Mouse (Mus musculus) brain, embryonic 18.5 days (tissue): ENCODE results near the gene Papola.
A peak's percentile ranks its signal among the peaks of the same experiment; 100 is the strongest.

Experiments used
- DNase-seq: peaks from one replicate; pipeline ENCODE4 v3.0.0-alpha.2; 2012; ENCODE audit warnings: low read depth, low spot score

Papola gene

GRCm38 (mm10) chr12:105784196-105784999 lies at the start of gene Papola:
TSS of gene Papola (plus strand) at chr12:105784694.
- DNase-seq: peak; percentile 88

DNA sequence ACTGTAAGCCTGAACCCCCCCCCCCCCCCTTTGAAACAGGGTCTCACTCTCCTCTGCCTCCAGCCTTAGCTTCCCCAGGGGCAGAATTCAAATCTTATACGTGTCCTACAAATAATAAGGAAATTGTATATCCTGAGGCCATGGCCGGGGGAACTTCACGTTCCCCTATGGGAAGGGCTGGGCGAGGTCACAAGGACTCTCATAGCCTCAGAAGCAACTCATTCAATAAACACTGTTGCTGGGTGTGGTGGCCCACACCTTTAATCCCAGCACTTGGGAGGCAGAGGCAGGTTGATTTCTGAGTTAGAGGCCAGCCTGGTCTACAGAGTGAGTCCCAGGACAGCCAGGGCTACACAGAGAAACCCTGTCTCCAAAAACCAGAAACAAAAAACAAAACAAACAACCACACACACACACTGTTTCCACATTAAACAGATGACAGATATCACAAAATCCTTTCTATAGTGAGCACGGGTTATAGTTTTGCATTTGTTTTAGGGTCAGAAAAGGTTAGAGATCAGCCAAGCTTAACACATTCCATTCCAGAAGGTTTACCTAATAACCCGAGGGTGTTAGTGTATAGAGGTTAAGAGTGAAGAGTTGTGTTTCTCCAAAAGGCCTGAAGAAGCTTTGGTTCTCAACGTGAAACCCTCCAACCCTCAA lies 49.1 kb upstream of the Papola start:
- no peak for DNase-seq

DNA sequence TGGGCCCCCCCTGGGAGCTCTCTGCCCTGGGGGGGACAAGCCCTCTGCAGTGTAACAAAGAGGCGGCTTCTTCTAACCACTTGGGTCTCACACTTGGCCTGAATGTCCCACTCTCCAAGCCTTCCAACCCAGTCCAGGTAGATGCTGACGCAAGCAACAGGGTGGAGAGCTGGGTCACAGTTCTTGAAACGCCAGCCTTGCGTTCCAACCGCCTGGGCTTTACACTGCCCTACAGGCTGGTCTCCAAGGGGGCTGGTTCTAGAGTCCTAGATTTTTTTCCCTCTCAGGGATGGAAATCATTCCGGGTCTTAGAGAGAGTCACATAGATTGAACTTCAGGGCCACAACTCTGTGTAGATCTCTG lies 48.6 kb upstream of the Papola start:
- no peak for DNase-seq

DNA sequence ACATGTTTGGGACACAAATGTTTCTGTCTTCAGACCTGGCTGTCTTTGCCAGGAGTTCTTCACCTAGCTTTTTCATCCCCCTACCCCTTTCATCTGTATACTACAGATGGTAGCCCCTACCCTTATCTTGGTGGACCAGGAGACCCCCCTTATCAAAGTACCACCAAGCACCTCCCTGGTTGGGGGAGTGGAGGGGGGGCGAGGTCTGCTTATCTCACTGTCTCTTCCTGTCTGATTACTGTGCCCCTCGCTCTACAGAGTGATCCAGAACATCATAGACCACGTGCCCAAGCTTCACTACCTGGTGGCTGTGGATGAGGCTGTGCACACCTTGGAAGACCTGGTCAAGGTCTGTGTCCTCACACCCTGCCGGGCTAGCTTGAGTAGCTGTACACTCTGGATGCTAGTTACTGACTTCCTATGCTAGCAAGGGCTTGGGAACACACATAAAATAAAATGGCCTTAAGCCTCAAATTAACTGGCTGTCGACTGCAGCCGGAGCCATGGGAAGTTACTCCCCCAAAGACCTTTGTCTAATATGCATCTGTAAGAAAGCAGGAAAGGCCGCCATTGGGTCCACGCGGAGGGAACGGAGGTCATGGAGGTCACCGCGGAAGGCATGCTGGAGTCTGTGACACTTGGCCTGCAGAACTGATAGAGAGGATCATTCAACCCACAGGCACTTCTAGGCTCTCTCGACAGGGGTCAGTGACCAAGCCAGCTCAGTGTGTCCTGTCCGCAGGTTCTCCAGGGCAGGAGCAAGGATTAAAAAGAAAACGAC lies 46.0 kb upstream of the Papola start:
- DNase-seq: no peak

DNA sequence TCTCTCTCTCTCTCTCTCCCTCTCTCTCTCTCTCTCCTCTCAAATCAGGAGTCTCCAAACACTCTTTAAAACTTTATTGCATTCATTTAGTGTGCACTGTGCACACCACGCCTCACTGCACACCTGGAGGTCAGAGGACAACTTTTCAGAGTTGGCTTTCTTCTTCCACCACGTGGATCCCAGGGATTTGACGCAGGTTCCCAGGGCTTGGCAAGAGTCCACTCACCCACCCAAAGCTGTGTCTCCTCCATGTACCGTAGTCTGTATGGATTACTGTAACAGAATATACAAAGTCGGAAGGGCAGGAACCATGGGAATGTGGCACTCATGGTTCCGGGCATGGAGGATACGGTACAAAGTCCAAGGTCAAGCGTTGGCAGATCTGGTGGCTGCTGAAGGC lies 44.8 kb upstream of the Papola start:
- DNase-seq: no peak

- DNase-seq: no peak
Measured at GRCm38 (mm10) chr12:105748114-105748513, 36.4 kb upstream of the Papola start.

DNA sequence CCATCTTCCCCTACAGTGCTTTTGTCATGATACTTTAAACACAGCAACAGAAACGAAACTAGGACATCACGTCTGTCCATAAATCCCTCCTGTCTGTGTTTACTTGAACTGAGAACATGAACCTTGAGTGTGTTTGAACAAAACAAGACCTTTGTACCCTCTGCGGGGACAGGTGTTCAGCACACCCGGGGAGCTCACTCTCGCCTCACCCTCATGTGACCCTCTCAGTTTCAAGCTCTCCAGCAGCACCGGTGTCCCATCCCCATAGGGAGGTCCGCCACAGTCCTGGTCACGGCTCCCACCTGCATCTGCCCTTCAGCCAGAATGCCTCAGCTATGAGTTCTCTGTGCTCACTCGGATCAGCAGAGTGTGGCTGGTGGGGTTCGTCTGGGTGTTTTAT lies 30.7 kb upstream of the Papola start:
- DNase-seq: no peak

DNA sequence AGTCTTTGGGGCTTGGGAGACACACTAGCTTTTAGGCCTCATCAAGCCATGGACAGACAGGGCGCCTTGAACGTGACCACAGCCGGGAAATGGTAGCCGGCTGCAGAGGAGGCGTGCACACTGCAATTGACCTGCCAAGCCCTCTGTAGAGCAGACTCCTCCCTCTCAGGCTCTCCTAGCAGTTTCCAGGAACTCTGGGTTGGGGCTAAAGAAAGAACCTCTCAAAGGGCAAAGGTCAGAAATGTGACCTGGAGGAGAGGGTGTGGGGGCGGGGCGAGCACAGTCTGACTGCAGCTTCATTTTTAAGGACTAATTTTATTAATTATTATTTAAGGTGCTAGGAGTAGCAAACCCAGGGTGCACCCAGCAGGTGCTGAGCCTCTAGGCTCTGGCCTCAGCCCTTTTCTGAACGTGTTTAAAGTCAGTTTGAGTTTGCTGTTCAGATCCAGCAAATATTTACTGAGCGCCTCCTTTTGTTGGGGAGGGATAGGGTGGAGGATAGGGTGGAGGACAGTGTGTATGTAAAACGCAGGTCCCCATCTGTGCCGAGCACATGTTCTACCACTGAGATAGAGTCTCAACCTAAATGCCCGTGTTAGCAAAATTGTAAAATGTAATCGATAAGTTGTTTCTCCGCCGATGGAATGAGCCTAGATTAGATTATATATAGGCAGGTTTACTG lies 26.5 kb upstream of the Papola start:
- DNase-seq: no peak

GRCm38 (mm10) chr12:105758911-105759310 lies 25.6 kb upstream of the Papola start:
- DNase-seq: no peak

DNA sequence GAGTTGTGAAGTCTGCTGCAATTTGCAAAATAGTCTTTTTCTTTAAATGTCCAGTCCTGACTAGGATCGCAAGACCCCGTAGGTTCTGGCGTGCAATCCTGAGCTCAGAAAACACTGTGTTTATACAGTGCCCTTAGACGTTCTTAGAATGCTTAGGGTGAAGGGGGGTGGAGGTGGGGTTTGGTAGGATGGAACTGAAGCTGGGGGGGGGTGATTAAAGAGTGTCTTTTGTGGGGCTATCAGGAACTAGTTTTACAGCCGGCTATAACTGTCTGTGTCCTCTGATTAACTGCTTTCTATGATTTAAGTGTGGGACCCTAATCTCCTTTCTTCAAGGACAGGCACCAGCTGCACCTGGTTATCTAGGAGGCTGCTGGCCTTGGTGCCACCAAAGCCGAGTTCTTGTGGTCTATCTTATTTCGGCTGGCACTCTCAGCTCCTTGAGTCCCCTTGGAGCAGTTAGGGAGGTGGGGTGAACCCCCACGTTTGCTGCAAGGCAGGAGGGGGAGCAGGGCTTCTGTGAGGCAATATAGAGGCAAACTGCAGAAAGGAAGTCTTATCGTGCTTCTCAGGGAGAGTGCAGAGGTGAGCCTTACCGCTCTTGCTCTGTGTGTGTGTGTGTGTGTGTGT lies 24.5 kb upstream of the Papola start:
- no peak for DNase-seq

DNA sequence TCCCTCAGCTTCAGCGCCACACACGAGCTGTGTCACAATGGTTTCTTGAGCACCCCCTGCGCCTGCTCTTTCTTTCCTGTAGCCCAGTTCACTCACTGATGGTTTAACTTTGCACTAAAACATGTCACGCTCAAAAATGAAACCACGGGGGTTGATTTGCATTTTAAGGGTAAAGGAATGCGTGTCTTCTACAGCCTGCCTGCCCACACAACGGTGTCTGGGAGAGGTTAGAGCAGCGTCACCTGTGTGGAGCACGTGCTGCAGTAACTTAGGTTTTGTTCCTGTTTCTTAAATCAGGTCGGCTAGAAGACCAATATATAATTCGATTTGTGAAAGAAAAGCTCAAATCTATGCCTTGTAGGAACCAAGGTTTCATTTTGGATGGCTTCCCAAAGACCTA lies 23.3 kb upstream of the Papola start:
- DNase-seq: no peak

DNA sequence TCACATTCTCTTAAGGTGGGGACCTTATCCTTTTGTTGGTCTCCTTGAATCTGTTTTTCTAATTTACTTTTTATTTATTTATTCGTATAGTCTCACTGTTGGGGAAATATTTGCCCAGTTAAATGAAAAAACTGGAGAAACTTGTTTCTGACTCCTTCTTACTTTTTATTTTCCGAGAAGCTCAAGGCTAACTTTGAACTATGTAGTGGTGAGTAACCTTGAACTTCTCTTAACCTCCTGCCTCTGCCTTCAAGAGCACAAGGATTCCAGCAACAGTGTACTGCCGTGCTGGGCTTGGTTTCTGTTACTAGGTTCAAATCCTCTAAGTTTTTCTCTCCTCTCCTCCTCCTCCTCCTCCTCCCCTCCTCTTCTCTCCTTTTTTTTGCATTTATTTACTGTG lies 22.9 kb upstream of the Papola start:
- no peak for DNase-seq

DNA sequence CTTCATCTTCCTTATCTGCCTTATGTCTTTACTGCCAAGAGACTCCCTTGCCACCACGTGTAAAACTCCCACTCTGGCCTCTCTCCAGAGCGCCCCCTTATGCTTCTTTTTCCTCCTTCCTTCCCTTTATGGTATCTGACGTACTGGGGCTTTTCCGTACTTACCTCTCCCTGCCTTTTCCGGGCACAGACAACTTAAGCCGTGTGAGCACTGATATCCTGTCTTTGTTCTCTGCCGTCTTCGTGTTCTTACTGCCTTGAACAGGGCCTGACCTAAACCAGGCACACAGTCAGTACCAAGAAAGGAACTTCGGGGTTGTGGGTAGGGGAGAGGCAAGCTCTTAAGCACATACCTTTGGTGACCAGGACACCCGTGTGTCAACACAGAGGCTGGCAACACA lies 14.8 kb upstream of the Papola start:
- no peak for DNase-seq

DNA sequence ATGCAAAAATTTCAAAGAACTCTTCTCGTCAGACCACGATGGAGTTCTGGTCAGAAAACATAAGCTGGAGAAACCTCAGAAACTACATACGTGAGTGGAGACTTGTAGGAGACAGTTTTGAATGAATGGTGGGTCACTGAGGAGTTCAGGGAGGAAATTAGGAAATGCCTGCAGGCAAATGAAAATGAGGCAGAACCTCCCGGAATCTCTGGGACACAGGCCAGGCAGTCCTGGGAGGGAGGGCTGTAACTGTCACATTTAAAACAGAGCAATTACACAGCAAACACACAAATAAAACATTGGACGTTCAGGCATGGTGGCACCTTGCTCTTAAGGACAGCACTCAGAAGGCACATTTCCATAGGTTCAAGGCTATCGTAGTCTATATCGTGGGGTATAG lies 9.6 kb upstream of the Papola start:
- DNase-seq: no peak

GRCm38 (mm10) chr12:105777651-105778050 lies 6.8 kb upstream of the Papola start:
- DNase-seq: no peak

- no peak for DNase-seq
Measured at GRCm38 (mm10) chr12:105785000-105785774, 693 bp downstream of the Papola start.

- DNase-seq: no peak
Measured at GRCm38 (mm10) chr12:105786113-105786512, 1.6 kb downstream of the Papola start.

DNA sequence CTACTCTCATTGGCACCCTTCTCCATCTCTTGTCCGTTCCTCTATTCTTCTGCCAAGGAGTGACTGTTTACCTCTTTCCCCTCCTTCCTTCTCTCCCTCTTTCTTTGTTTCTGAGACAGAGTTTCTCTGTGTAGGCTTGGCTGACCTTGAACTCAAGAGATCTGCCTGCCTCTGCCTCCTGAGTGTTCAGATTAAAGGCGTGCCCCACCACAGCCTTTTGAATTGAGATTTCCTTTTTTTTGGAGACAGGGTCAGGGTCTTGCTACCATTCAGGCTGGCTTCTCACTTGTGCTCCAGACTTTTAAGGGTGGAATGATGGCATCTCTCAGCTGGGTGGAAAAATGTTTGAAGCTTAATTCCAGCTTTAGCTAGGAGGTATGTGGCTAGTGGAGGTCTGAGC lies 3.1 kb downstream of the Papola start:
- no peak for DNase-seq

DNA sequence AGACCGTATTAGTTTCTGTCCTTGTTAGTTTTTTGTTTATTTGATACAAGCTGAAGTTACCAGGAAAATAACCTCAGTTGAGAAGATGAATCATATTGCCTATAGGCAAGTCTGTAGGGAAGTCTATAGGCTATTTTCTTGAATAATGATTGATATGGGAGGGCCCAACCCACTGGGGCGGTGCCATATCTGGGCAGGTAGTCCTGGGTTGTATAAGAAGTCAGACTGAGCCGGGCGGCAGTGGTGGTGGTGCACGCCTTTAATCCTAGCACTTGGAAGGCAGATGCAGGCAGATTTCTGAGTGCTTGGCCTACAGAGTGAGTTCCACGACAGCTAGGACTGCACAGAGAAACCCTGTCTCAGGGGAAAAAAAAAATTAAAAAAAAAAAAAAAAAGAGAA lies 5.4 kb downstream of the Papola start:
- DNase-seq: no peak

DNA sequence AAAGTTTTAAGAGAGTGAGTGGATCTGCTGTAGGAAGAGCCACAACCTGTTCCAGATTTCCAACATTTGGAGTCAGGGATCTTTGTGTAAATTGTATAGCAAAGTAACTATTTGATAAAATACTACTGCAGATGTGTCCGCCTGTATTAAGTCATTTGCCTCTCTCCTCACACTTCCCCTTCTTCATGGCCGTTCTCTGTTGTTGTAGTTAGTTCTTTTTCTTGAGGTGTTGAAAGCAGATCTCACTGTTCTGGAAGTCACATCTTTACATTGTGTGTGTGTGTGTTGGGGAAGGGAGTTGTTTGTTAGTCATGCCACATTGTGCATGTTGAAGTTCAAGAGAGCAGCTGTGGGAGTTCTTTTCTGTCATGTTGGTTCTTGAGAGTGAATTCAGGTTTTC lies 10.4 kb downstream of the Papola start:
- DNase-seq: no peak

- no peak for DNase-seq
Measured at GRCm38 (mm10) chr12:105798001-105798400, 13.5 kb downstream of the Papola start.
